Mouse (Mus musculus) midbrain, embryonic 16.5 days (tissue): ENCODE data around the gene Apobec2. TPM values are rescaled to one million over a fixed set of nuclear protein-coding genes. Genes with fewer than 3 reads are reported as not detected.

Experiments
- ATAC-seq: fragments of 200-750 bp; cut with Nextera tagmentation; 2 replicates; pipeline ENCODE4 v1.8.0; 2017; ENCODE audit warnings: moderate TSS enrichment
- H3K27ac ChIP-seq: fragments of 300-500 bp; sonication (generic); 2 replicates; pipeline ENCODE4 v1.5.1; 2014; ENCODE audit warnings: mild to moderate bottlenecking, low read length, mixed read lengths
- H3K27me3 ChIP-seq: fragments of 300-500 bp; sonication (generic); 2 replicates; pipeline ENCODE4 v1.6.1; 2014; ENCODE audit warnings: low read depth, low read length, mixed read lengths; ENCODE audit not compliant: control insufficient read depth, insufficient read depth
- H3K36me3 ChIP-seq: fragments of 300-500 bp; sonication (generic); 2 replicates; pipeline ENCODE4 v1.6.1; 2014; ENCODE audit warnings: mild to moderate bottlenecking, low read length, moderate library complexity, mixed read lengths; ENCODE audit not compliant: control insufficient read depth, insufficient read depth
- H3K4me1 ChIP-seq: fragments of 300-500 bp; sonication (generic); 2 replicates; pipeline ENCODE4 v1.6.1; 2014; ENCODE audit warnings: mild to moderate bottlenecking, low read length, mixed read lengths; ENCODE audit not compliant: control insufficient read depth, insufficient read depth
- H3K4me2 ChIP-seq: fragments of 300-500 bp; sonication (generic); 2 replicates; pipeline ENCODE4 v1.6.1; 2014; ENCODE audit warnings: mild to moderate bottlenecking, low read length, mixed read lengths
- H3K4me3 ChIP-seq: fragments of 300-500 bp; sonication (generic); 2 replicates; pipeline ENCODE4 v1.5.1; 2014; ENCODE audit warnings: low read depth, mild to moderate bottlenecking, low read length, moderate library complexity, mixed read lengths
- H3K9ac ChIP-seq: fragments of 300-500 bp; sonication (generic); 2 replicates; pipeline ENCODE4 v1.6.1; 2014; ENCODE audit warnings: low read depth, low read length, mixed read lengths
- H3K9me3 ChIP-seq: fragments of 300-500 bp; sonication (generic); replicated peaks from 2 replicates; pipeline ENCODE4 v1.6.1; 2014; ENCODE audit warnings: mild to moderate bottlenecking, low read length, mixed read lengths; ENCODE audit not compliant: control insufficient read depth, poor library complexity, severe bottlenecking
- WGBS: fragments of 180-500 bp; shearing (Covaris S2); extraction: QIAGEN DNeasy Blood & Tissue Kit; methylation state at CpG from one replicate; pipeline ENCODE4 v1.1.7; 2014; 5-methylcytosine and 5-hydroxymethylcytosine counted together
- polyA plus RNA-seq: library from polyadenylated mRNA; unstranded; fragments of >200 nt; fragmentation: Nextera tagmentation; extraction: Ambion mirVana; gene quantifications from 2 replicates; pipeline ENCODE4 v1.2.1, GENCODE M21; 2015

Apobec2 gene
- polyA plus RNA-seq, 1 experiment from 2014 or later, result 0.43 TPM

DNA sequence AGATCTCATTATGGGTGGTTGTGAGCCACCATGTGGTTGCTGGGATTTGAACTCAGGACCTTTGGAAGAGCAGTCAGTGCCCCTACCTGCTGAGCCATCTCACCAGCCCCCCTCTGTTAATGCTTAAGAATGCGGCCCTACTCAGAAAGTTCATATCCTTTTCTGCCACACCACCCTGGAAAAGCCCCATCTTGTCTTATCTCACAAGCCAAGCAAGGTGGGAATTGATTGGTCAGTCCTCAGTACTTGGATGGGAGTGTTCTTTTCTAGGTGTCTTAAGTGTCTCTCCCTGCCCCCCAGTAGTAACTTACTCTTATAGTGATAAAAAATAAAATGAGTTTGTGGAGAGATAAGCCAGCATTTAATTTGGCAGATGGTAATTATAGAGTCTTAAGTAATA, 28.0 kb downstream of the Apobec2 start:
- no peak overlapping the region for H3K9ac ChIP-seq
- ATAC-seq, result no peak
- no peaks in the 10 kb centered on the region for H3K9me3 ChIP-seq
- H3K36me3 ChIP-seq, result no peaks in the 10 kb centered on the region
- no peak overlapping the region for H3K4me3 ChIP-seq
- H3K4me2 ChIP-seq, result no peak overlapping the region
- no peaks in the 10 kb centered on the region for H3K27me3 ChIP-seq
- WGBS, result 90% methylated on average over 1 of the region's 1 CpGs
- no peak overlapping the region for H3K27ac ChIP-seq
- H3K4me1 ChIP-seq, result peaks cover 9% of the 10 kb centered on the region

DNA sequence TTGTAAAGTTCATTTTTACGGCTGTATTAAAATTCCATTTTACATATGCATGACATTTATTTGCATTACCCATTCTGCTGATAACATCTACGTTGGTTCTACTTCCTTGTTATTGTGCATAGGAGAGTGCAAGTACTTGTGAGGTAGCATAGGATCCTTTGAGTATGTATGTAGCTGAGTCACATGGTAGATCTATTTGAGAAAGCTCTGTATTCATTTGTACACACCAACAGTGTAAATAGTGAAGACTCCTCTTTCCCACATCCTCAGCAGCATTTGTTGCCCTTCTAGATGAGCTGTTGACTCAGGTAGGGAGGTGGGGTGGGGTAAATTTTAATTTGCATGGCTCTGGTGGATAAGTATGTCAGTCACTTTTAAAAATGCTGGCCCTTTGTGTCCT, 28.9 kb downstream of the Apobec2 start:
- H3K4me2 ChIP-seq, result no peak overlapping the region
- H3K27me3 ChIP-seq, result no peaks in the 10 kb centered on the region
- H3K4me1 ChIP-seq, result peaks cover 9% of the 10 kb centered on the region
- 93% methylated on average over 2 of the region's 2 CpGs for WGBS
- no peak overlapping the region for H3K4me3 ChIP-seq
- H3K36me3 ChIP-seq, result peaks cover 7% of the 10 kb centered on the region; the same call in 1 of the 2 replicates
- no peaks in the 10 kb centered on the region for H3K9me3 ChIP-seq
- H3K9ac ChIP-seq, result no peak overlapping the region
- no peak overlapping the region for H3K27ac ChIP-seq
- no peak for ATAC-seq

DNA sequence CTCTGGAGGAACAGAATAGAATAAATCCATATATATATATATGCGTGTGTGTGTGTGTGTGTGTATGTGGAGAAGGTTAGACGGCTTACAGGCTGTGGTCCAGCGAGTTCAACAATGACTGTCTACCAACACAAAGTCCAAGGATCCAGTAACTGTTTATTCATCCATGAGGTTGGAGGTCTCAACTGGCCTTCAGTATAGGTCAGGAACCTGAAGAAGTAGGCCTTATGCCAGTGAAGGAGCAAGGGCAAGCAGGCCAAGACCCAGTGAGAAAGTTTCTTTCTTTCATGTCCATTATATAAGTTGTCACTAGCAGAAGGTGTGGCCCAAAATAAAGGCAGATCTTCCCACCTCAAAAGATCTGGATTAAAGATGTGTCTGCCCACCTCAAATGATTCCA, 30.0 kb downstream of the Apobec2 start:
- Histone ChIP-seq H3K4me1 (peaks cover 4% of the 10 kb centered on the region), H3K4me3 (no peak overlapping the region), H3K9me3 (no peaks in the 10 kb centered on the region), H3K27me3 (no peaks in the 10 kb centered on the region), H3K36me3 (peaks cover 9% of the 10 kb centered on the region; the same call in 1 of the 2 replicates), H3K4me2 (no peak overlapping the region), H3K9ac (no peak overlapping the region), H3K27ac (no peak overlapping the region)
- WGBS, result 90% methylated on average over 3 of the region's 3 CpGs
- no peak for ATAC-seq

DNA sequence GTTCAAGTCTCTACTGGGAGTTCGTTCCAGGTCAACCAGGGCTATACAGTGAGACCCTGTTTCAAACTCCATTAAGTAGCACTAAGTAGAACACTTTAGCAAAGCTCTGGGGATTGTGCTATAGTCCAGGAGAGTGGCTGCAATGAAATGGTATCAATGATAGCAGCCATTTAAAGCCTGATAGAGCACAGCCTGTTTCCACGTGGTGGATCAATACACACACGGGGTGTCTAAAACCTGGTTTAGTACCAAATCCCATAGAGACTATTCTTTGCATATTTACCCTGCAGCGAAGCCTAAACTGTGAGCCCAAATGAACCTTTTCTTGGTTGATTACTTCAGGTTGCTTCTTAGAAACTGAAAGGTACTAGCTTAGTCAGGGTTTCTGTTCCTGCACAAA, 31.0 kb downstream of the Apobec2 start:
- Histone ChIP-seq H3K4me1 (no peaks in the 10 kb centered on the region), H3K36me3 (peaks cover 9% of the 10 kb centered on the region; the same call in 1 of the 2 replicates), H3K4me3 (no peak overlapping the region), H3K27me3 (no peaks in the 10 kb centered on the region), H3K9ac (no peak overlapping the region), H3K4me2 (no peak overlapping the region), H3K27ac (no peak overlapping the region), H3K9me3 (no peaks in the 10 kb centered on the region)
- no peak for ATAC-seq
- 83% methylated on average over 4 of the region's 4 CpGs for WGBS

DNA sequence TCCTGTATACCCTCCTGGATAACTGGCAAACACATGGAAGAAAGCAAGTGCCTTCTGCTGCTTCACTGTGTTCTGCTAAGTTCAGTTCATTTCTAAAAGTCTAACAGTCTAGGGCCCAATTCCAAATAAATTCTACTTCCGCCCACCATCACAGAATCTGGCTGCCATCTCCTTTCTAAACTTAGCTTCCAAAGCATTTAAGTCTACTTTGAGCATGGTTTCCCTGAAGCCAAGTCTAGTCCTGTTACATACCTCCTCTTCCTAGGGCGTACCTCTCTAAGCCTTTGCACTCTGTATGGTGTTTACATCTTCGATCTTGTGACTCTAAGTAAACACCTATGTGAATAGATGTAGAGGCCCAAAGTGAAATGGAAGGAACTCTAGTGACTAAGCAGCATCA, 40.1 kb downstream of the Apobec2 start:
- WGBS, result 97% methylated on average over 3 of the region's 3 CpGs

DNA sequence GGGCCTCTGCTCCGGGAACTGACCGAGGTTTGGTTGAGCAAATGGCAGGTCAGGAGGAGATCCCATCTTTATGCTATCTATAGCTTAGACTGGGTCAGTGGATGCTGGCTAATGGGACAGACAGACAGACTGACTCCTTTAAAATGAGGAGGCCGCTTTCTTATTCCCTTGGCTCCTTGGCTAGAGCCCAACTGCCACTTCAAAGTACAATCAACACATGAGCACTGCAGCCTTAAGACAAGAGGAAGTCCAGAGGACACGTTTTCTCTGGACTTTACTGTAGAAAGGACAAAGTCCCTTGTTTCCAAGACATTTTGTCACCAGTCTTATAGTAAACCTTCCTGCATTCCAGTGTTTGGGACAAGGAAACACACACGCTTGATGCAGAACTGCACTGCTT, 41.3 kb downstream of the Apobec2 start:
- H3K4me1 ChIP-seq, result no peaks in the 10 kb centered on the region
- ATAC-seq, result no peak
- H3K27ac ChIP-seq, result no peak overlapping the region
- no peak overlapping the region for H3K4me2 ChIP-seq
- H3K36me3 ChIP-seq, result peaks cover 42% of the 10 kb centered on the region
- no peaks in the 10 kb centered on the region for H3K27me3 ChIP-seq
- 87% methylated on average over 5 of the region's 5 CpGs for WGBS
- H3K9ac ChIP-seq, result no peak overlapping the region
- no peak overlapping the region for H3K4me3 ChIP-seq
- H3K9me3 ChIP-seq, result no peaks in the 10 kb centered on the region

More for the DNA sequence above, 40.1 kb downstream of the Apobec2 start:
- Histone ChIP-seq H3K27ac (no peak overlapping the region), H3K4me1 (no peaks in the 10 kb centered on the region), H3K9ac (no peak overlapping the region), H3K9me3 (no peaks in the 10 kb centered on the region), H3K4me3 (no peak overlapping the region), H3K4me2 (no peak overlapping the region), H3K27me3 (no peaks in the 10 kb centered on the region), H3K36me3 (peaks cover 42% of the 10 kb centered on the region)
- no peak for ATAC-seq

DNA sequence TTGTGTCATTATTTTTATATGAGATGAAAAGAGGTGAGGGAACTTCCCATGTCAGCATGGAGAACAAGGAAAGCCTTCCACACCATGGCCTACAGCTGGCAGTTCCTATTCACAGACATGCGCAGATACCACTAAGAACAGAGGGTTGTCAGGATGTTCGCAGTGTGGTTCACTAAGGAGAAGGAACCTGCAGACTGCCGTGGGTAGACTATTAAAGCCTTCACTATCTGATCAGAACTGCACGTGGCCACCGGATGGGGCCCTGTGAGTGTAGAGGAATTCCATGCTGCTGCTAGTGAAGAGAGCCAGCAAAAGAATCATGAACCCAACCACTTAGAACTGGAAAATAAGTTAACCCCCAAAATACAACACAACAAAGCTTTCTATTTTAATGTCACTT, 43.3 kb downstream of the Apobec2 start:
- ATAC-seq, result no peak
- Histone ChIP-seq H3K4me3 (no peak overlapping the region), H3K4me2 (no peak overlapping the region), H3K9ac (no peak overlapping the region), H3K27ac (no peak overlapping the region), H3K4me1 (no peaks in the 10 kb centered on the region), H3K9me3 (no peaks in the 10 kb centered on the region), H3K36me3 (peaks cover 38% of the 10 kb centered on the region), H3K27me3 (no peaks in the 10 kb centered on the region)
- 96% methylated on average over 5 of the region's 5 CpGs for WGBS

DNA sequence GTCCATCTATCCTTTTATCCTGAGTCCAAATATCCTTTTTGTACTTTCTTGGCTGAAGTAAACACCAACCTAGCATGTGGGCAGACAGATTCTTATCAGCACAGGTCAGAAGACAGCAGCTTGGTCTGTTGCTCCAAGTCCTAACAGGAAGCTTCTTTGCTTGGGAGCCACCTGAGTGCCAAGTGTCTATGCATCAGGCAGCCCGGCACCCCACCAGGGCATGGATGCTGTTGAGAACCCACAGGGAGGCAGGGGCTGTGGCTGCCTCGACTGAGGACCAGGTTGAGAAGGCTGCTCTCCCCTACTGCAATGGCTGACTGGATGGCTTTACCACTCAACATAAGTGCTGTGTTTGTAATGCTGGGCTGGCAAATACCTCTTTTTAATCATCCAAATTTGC, 44.1 kb downstream of the Apobec2 start:
- H3K9me3 ChIP-seq, result no peaks in the 10 kb centered on the region
- 87% methylated on average over 2 of the region's 2 CpGs for WGBS

DNA sequence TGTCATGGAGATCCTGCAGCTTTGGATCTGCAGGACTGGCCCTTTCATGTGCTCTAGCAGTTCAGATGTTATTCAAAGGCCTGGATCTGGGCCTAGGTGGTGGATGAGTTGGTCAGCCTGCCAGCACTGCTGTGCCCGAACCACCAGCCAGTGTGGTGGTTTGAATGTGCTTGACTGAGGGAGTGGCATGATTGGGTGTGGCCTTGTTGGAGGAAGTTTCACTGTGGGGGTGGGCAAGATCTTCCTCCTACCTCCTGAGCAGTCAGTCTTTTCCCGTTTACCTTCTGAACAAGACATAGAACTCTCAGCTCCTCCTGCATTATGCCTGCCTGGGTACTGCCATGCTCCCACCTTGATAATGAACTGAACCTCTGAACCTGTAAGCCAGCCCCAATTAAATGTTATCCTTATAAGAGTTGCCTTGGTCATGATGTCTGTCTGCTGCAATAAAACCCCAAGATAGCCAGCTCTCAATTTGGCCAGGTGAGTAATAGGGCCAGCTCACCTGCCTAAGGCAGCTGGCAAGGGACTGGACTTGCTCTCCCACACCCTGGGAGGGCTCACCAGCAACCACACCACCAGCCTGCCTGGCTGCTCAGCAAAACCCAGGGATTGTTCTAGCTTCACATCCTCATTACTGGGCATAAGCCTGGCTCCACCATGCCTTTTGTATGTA, 46.8 kb downstream of the Apobec2 start:
- no peak for ATAC-seq
- Histone ChIP-seq H3K9me3 (no peaks in the 10 kb centered on the region), H3K27ac (no peak overlapping the region), H3K4me2 (no peak overlapping the region), H3K4me1 (no peaks in the 10 kb centered on the region), H3K27me3 (no peaks in the 10 kb centered on the region), H3K9ac (no peak overlapping the region), H3K36me3 (peaks cover 20% of the 10 kb centered on the region), H3K4me3 (no peak overlapping the region)
- 83% methylated on average over 2 of the region's 2 CpGs for whole genome bisulfite sequencing

More for the DNA sequence above, 44.1 kb downstream of the Apobec2 start:
- H3K27me3 ChIP-seq, result no peaks in the 10 kb centered on the region
- no peak overlapping the region for H3K27ac ChIP-seq
- H3K4me1 ChIP-seq, result no peaks in the 10 kb centered on the region
- H3K9ac ChIP-seq, result no peak overlapping the region
- peaks cover 37% of the 10 kb centered on the region for H3K36me3 ChIP-seq
- ATAC-seq, result no peak
- H3K4me2 ChIP-seq, result no peak overlapping the region
- H3K4me3 ChIP-seq, result no peak overlapping the region
